ENCODE assay signal across 12 mouse cellular contexts in the genomic region with DNA sequence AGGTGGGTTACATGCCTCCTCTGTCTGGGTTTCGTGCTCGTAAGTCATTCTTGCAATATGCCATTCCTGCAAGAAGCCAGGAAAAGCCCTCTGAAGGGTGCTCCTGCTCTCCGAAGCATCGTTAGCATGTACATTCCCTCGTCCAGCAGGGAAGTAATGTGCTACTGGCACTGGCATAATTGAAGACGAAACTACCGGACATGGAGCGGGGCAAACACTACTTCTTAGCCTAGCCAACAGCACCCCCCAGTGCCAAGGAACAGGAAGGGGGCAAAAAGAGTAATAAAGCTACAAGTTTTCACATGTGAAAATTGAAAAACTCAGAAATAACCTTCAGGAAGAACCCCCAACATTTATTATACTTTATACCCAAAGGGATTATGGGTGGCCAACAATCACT.
A peak's percentile ranks its signal among the peaks of the same experiment; 100 is the strongest.
DNase-seq lines count a peak whose midpoint lies in the region; ATAC-seq and TF ChIP-seq lines count a peak whose summit lies in the region.
"Had no signal": no experiment of that assay in that cellular context is flagged by ENCODE, and none has a peak within 500 bp of the region (broad histone marks: within the 10 kb centered on the region; RNA-seq: fewer than 3 reads in every experiment).

No protein-coding gene starts in this region.

- DNase-seq in gastrocnemius, adult 2 months, result no peak
- DNase-seq in gastrocnemius, adult 8-10 months (ENCODE audit: low spot score in 2 of 2), result no peak
- DNase-seq in left cerebral cortex, postnatal 14 days (ENCODE audit: low spot score in 2 of 2), result peak; percentile 25 to 35
- DNase-seq in left cerebral cortex, adult 9 months (ENCODE audit: low spot score in 2 of 2), result no peak
- no peak for DNase-seq in CH12.LX (ENCODE audit: extremely low read depth)
- DNase-seq in forelimb bud, embryonic 11.5 days (ENCODE audit: low read depth, low spot score), result peak; percentile 39
- no peak for DNase-seq in layer of hippocampus, adult 8-10 months (ENCODE audit: low spot score in 2 of 2)
- DNase-seq: right cerebral cortex, postnatal 25 days had no signal

- no peak for ATAC-seq in hindbrain, embryonic 16.5 days
- ATAC-seq: intestine, embryonic 15.5 days had no signal

- TF ChIP-seq CTCF in gastrocnemius, adult 2 months (IDR thresholded peaks at IDR 0.05), result peak; percentile 33; the same call in 1 of the 2 replicates
- peak in 1 of 2 experiments; percentile 53; a peak in 2 of 4 replicates for TF ChIP-seq CTCF in CH12.LX (conservative IDR thresholded peaks at IDR 0.05 in 1 of 2, IDR thresholded peaks at IDR 0.05 in 1 of 2; ENCODE audit: low read depth in 2 of 2, low read length in 2 of 2)

- no peak overlapping the region for H3K4me2 ChIP-seq in CH12.LX (ENCODE audit: insufficient read depth, low read depth, poor library complexity, severe bottlenecking)
- H3K4me2 ChIP-seq in hindbrain, embryonic 16.5 days (ENCODE audit: low read length), result no peak overlapping the region
- H3K4me2 ChIP-seq: heart, embryonic 11.5 days; intestine, embryonic 15.5 days; limb, embryonic 15.5 days had no signal

- WGBS in hindbrain, embryonic 16.5 days, result 66% methylated on average over 8 of the region's 8 CpGs

- in situ Hi-C loops in CH12.LX (cut with MboI; ENCODE audit: low pct_ligation_motif_present, low pct_unique_long_range_greater_than_20kb, low sequenced_read_pairs), result loop anchor here (5.0 kb wide), 1 partner anchor 150 kb away; no protein-coding TSS in a partner anchor

- TF ChIP-seq EP300 in CH12.LX (IDR thresholded peaks at IDR 0.05; ENCODE audit: low read length), result no peak

- peaks cover 2 to 33% of the 10 kb centered on the region in 2 experiments for H3K4me1 ChIP-seq in CH12.LX (ENCODE audit: control insufficient read depth in 1 of 2, insufficient read depth in 2 of 2)
- H3K4me1 ChIP-seq in hindbrain, embryonic 16.5 days (ENCODE audit: control insufficient read depth, insufficient read depth, low read depth, low read length), result peaks cover 2% of the 10 kb centered on the region; the same call in 1 of the 2 replicates
- H3K4me1 ChIP-seq: intestine, embryonic 15.5 days had no signal

- H3K27me3 ChIP-seq in CH12.LX (replicated peaks), result no peaks in the 10 kb centered on the region
- H3K27me3 ChIP-seq in hindbrain, embryonic 16.5 days (replicated peaks; ENCODE audit: control insufficient read depth, insufficient read depth, low read length), result no peaks in the 10 kb centered on the region
- H3K27me3 ChIP-seq: intestine, embryonic 15.5 days; limb, embryonic 15.5 days had no signal

- intact Hi-C loops in gastrocnemius, adult 2 months (cut with DNase I), result loop anchor here (5.0 to 10.0 kb wide), 4 partner anchors 293 to 1315 kb away; partner anchors contain the start of gene Fyb2
- intact Hi-C loops in left cerebral cortex, postnatal 14 days (cut with DNase I), result loop anchor here (2.0 to 5.0 kb wide), 3 partner anchors 90 to 1315 kb away; partner anchors contain the start of genes Fyb2 and Usp24

- no peaks in the 10 kb centered on the region for H3K36me3 ChIP-seq in CH12.LX (replicated peaks in 1 of 2; ENCODE audit: control insufficient read depth in 1 of 2, insufficient read depth in 1 of 2, low read length in 1 of 2)
- H3K36me3 ChIP-seq in hindbrain, embryonic 16.5 days (ENCODE audit: control insufficient read depth, insufficient read depth, low read length), result no peaks in the 10 kb centered on the region
- H3K36me3 ChIP-seq: intestine, embryonic 15.5 days; limb, embryonic 15.5 days had no signal

- dilution Hi-C loops in CH12.LX (cut with MboI; ENCODE audit: extremely low pct_ligation_motif_present, extremely low pct_unique_long_range_greater_than_20kb, low sequenced_read_pairs), result no loop called here

- H3K9me3 ChIP-seq in CH12.LX (replicated peaks; ENCODE audit: low read length), result peaks cover 4% of the 10 kb centered on the region
- H3K9me3 ChIP-seq in hindbrain, embryonic 16.5 days (ENCODE audit: control insufficient read depth, low read length), result no peaks in the 10 kb centered on the region
- H3K9me3 ChIP-seq: intestine, embryonic 15.5 days; limb, embryonic 15.5 days had no signal

- no peaks in the 10 kb centered on the region for H3K79me2 ChIP-seq in CH12.LX (replicated peaks; ENCODE audit: control insufficient read depth, extremely low read depth, insufficient read depth, poor library complexity, severe bottlenecking)

- H3K4me3 ChIP-seq in gastrocnemius, adult 2 months, result no peak overlapping the region
- H3K4me3 ChIP-seq in CH12.LX (replicated peaks in 1 of 3; ENCODE audit: low read depth in 2 of 3, low read length in 2 of 3, poor library complexity in 1 of 3), result no peak overlapping the region
- H3K4me3 ChIP-seq in hindbrain, embryonic 16.5 days (ENCODE audit: low read length), result no peak overlapping the region
- H3K4me3 ChIP-seq: intestine, embryonic 15.5 days; limb, embryonic 15.5 days had no signal

- peak; percentile 51 for TF ChIP-seq RAD21 in CH12.LX (IDR thresholded peaks at IDR 0.05; ENCODE audit: low read depth, low read length)

- H3K27ac ChIP-seq in gastrocnemius, adult 2 months, result no peak overlapping the region
- H3K27ac ChIP-seq in CH12.LX (ENCODE audit: insufficient read depth, low read depth), result no peak overlapping the region
- no peak overlapping the region for H3K27ac ChIP-seq in hindbrain, embryonic 16.5 days (ENCODE audit: low read depth, low read length)
- H3K27ac ChIP-seq: intestine, embryonic 15.5 days; limb, embryonic 15.5 days had no signal

- H3K9ac ChIP-seq in CH12.LX (ENCODE audit: insufficient read depth, low read depth), result no peak overlapping the region
- H3K9ac ChIP-seq in hindbrain, embryonic 16.5 days (ENCODE audit: low read depth, low read length), result no peak overlapping the region
- H3K9ac ChIP-seq: intestine, embryonic 15.5 days; limb, embryonic 15.5 days had no signal

- TF ChIP-seq POLR2A in CH12.LX (IDR thresholded peaks at IDR 0.05; ENCODE audit: low read depth, low read length), result no peak

TF ChIP-seq in CH12.LX, 34 proteins besides CTCF, POLR2A, EP300 and RAD21:
- TF ChIP-seq USF1 (IDR thresholded peaks at IDR 0.05; ENCODE audit: low read depth, low read length), result no peak
- 0 out of 2 replicates have a peak, but pooled peaks have one; percentile 2 for TF ChIP-seq SMC3 (IDR thresholded peaks at IDR 0.05; ENCODE audit: low read depth, low read length)

Comparison
In these comparisons a context has a peak if more than half of its experiments do, and no peak if none do; other contexts are left out.
1. DNase-seq: peak in left cerebral cortex, postnatal 14 days (2 of 2) and forelimb bud, embryonic 11.5 days (single experiment); none in gastrocnemius, adult 2 months (single experiment), gastrocnemius, adult 8-10 months (0 of 2), left cerebral cortex, adult 9 months (0 of 2), CH12.LX (single experiment) and layer of hippocampus, adult 8-10 months (0 of 2).